Mouse (Mus musculus): ENCODE measurements at regions not wholly inside any gene's neighbourhood (a gene's known extent, or its start where the extent isn't known, plus 50 kb on each side); places are given as distances from the start of the nearest gene placed in this dataset.

GRCm38 (mm10) chr8:35020480-35020879 lies 745.1 kb upstream of the Gm19410 start:
- H3K4me1 ChIP-seq (replicated peaks): no peaks in the 10 kb centered on the region
- ATAC-seq (ENCODE audit: insufficient read depth): no peak
- H3K27me3 ChIP-seq: no peaks in the 10 kb centered on the region
- no peaks in the 10 kb centered on the region for H3K36me3 ChIP-seq (replicated peaks)
- H3K27ac ChIP-seq (replicated peaks): no peak overlapping the region
- 0 out of 2 replicates have a peak, but pooled peaks cover 4% of the 10 kb centered on the region for H3K9me3 ChIP-seq (replicated peaks)
- no peak overlapping the region for H3K4me3 ChIP-seq (replicated peaks)
- H3K4me2 ChIP-seq: no peak overlapping the region
- no peak overlapping the region for H3K9ac ChIP-seq
- WGBS (ENCODE audit: insufficient replicate concordance): 73% methylated on average over 8 of the region's 8 CpGs

- H3K4me3 ChIP-seq (replicated peaks): no peak overlapping the region
- H3K9me3 ChIP-seq (replicated peaks): 0 out of 2 replicates have a peak, but pooled peaks cover 4% of the 10 kb centered on the region
- no peak overlapping the region for H3K9ac ChIP-seq
- no peaks in the 10 kb centered on the region for H3K36me3 ChIP-seq (replicated peaks)
- ATAC-seq (ENCODE audit: insufficient read depth): no peak
- H3K4me1 ChIP-seq (replicated peaks): no peaks in the 10 kb centered on the region
- H3K4me2 ChIP-seq: no peak overlapping the region
- no peaks in the 10 kb centered on the region for H3K27me3 ChIP-seq
- WGBS (ENCODE audit: insufficient replicate concordance): 57% methylated on average over 6 of the region's 6 CpGs
- H3K27ac ChIP-seq (replicated peaks): no peak overlapping the region
Measured at GRCm38 (mm10) chr8:35022649-35023048, 742.9 kb upstream of the Gm19410 start.

GRCm38 (mm10) chr8:35047798-35048197 lies 717.8 kb upstream of the Gm19410 start:
- no peak for ATAC-seq (ENCODE audit: insufficient read depth)
- Histone ChIP-seq H3K4me1 (replicated peaks) (no peaks in the 10 kb centered on the region), H3K36me3 (replicated peaks) (no peaks in the 10 kb centered on the region), H3K27me3 (no peaks in the 10 kb centered on the region), H3K9ac (no peak overlapping the region), H3K9me3 (replicated peaks) (no peaks in the 10 kb centered on the region), H3K27ac (replicated peaks) (no peak overlapping the region), H3K4me2 (no peak overlapping the region), H3K4me3 (replicated peaks) (no peak overlapping the region)
- 41% methylated on average over 3 of the region's 3 CpGs for WGBS (ENCODE audit: insufficient replicate concordance)

- no peaks in the 10 kb centered on the region for H3K4me1 ChIP-seq (replicated peaks)
- no peak for ATAC-seq (ENCODE audit: insufficient read depth)
- no peak overlapping the region for H3K4me2 ChIP-seq
- no peaks in the 10 kb centered on the region for H3K27me3 ChIP-seq
- no peak overlapping the region for H3K27ac ChIP-seq (replicated peaks)
- no peaks in the 10 kb centered on the region for H3K36me3 ChIP-seq (replicated peaks)
- 49% methylated on average over 4 of the region's 4 CpGs for WGBS (ENCODE audit: insufficient replicate concordance)
- H3K4me3 ChIP-seq (replicated peaks): no peak overlapping the region
- no peaks in the 10 kb centered on the region for H3K9me3 ChIP-seq (replicated peaks)
- no peak overlapping the region for H3K9ac ChIP-seq
Measured at GRCm38 (mm10) chr8:35053444-35053843, 712.1 kb upstream of the Gm19410 start.

DNA sequence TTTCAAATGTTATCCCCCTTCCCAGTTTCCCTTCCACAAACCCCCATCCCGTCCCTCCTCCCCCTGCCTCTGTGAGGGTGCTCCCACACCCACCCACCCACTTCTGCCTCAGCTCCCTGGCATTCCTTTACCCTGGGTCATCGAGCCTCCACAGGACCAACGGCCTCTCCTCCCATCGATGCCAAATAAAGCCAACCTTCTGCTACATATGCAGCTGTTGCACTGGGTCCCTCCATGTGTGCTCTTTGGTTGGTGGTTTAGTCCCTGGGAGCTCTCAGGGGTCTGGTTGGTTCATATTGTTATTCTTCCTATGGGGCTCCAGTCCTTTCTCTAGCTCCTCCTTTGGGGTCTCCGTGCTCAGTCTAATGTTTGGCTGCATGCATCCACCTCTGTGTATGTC lies 704.5 kb upstream of the Gm19410 start:
- Histone ChIP-seq H3K36me3 (replicated peaks) (no peaks in the 10 kb centered on the region), H3K4me3 (replicated peaks) (no peak overlapping the region), H3K9ac (no peak overlapping the region), H3K4me2 (no peak overlapping the region), H3K4me1 (replicated peaks) (no peaks in the 10 kb centered on the region), H3K9me3 (replicated peaks) (no peaks in the 10 kb centered on the region), H3K27ac (replicated peaks) (no peak overlapping the region), H3K27me3 (no peaks in the 10 kb centered on the region)
- WGBS (ENCODE audit: insufficient replicate concordance): 58% methylated on average over 5 of the region's 5 CpGs
- ATAC-seq (ENCODE audit: insufficient read depth): no peak

GRCm38 (mm10) chr8:35068228-35068627 lies 697.4 kb upstream of the Gm19410 start:
- Histone ChIP-seq H3K9ac (no peak overlapping the region), H3K36me3 (replicated peaks) (no peaks in the 10 kb centered on the region)

GRCm38 (mm10) chr8:35070246-35070989 lies 695.2 kb upstream of the Gm19410 start:
- Histone ChIP-seq H3K4me2 (no peak overlapping the region), H3K27me3 (no peaks in the 10 kb centered on the region), H3K4me3 (replicated peaks) (no peak overlapping the region), H3K9me3 (replicated peaks) (no peaks in the 10 kb centered on the region), H3K27ac (replicated peaks) (no peak overlapping the region), H3K36me3 (replicated peaks) (no peaks in the 10 kb centered on the region), H3K4me1 (replicated peaks) (no peaks in the 10 kb centered on the region), H3K9ac (no peak overlapping the region)
- no peak for ATAC-seq (ENCODE audit: insufficient read depth)
- WGBS (ENCODE audit: insufficient replicate concordance): 68% methylated on average over 7 of the region's 7 CpGs

More at GRCm38 (mm10) chr8:35068228-35068627, 697.4 kb upstream of the Gm19410 start:
- no peaks in the 10 kb centered on the region for H3K4me1 ChIP-seq (replicated peaks)
- no peak overlapping the region for H3K27ac ChIP-seq (replicated peaks)
- no peak for ATAC-seq (ENCODE audit: insufficient read depth)
- no peaks in the 10 kb centered on the region for H3K9me3 ChIP-seq (replicated peaks)
- no peaks in the 10 kb centered on the region for H3K27me3 ChIP-seq
- H3K4me2 ChIP-seq: no peak overlapping the region
- 62% methylated on average over 2 of the region's 2 CpGs for WGBS (ENCODE audit: insufficient replicate concordance)
- H3K4me3 ChIP-seq (replicated peaks): no peak overlapping the region

DNA sequence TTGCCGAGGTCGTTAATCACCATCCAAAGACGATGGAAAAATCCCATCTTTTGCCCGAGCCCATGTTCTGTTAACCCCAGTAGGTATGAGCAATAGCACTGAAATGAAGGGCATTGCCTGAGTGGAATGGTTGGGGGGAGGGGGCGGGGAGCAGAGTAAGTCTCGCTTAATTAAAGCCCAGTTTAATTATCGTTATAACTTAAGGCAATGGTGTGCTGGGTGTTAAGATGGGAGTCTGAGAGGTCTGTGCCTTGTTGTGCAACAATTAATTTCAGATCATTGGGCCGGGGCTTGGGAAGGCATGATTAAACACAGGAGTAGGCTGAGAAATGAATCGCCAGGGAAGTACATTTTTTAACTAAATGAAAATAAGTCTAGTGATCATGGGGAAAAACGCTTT lies 689.6 kb upstream of the Gm19410 start:
- Histone ChIP-seq H3K9me3 (replicated peaks) (no peaks in the 10 kb centered on the region), H3K27ac (replicated peaks) (no peak overlapping the region), H3K4me3 (replicated peaks) (no peak overlapping the region), H3K36me3 (replicated peaks) (no peaks in the 10 kb centered on the region), H3K4me1 (replicated peaks) (no peaks in the 10 kb centered on the region), H3K9ac (no peak overlapping the region), H3K4me2 (no peak overlapping the region), H3K27me3 (no peaks in the 10 kb centered on the region)
- WGBS (ENCODE audit: insufficient replicate concordance): 60% methylated on average over 10 of the region's 10 CpGs
- no peak for ATAC-seq (ENCODE audit: insufficient read depth)

DNA sequence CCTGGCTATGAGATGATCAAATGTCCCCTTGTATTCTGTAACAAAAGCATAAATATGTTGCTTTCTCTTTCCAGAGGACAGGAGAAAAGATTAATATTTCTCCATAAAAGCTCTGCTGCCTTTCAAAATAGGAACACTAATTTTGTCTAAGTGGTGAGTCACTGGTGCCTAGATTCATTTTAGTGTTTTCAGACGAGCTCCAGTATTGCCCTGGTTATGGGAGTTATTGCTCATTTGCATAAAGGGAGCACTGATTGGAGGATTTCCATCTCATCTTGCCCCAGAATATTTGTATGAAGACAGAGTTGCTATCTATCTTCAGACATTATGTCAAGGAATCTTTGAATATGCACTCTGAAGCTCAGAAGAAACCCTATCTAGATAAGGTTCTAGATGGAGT lies 682.4 kb upstream of the Gm19410 start:
- Histone ChIP-seq H3K36me3 (replicated peaks) (no peaks in the 10 kb centered on the region), H3K9ac (no peak overlapping the region), H3K27ac (replicated peaks) (no peak overlapping the region), H3K4me3 (replicated peaks) (no peak overlapping the region), H3K4me2 (no peak overlapping the region), H3K9me3 (replicated peaks) (no peaks in the 10 kb centered on the region), H3K27me3 (no peaks in the 10 kb centered on the region), H3K4me1 (replicated peaks) (no peaks in the 10 kb centered on the region)
- WGBS (ENCODE audit: insufficient replicate concordance): 38% methylated on average over 1 of the region's 1 CpGs
- no peak for ATAC-seq (ENCODE audit: insufficient read depth)

- Histone ChIP-seq H3K9me3 (replicated peaks) (no peaks in the 10 kb centered on the region), H3K4me2 (no peak overlapping the region), H3K4me1 (replicated peaks) (no peaks in the 10 kb centered on the region), H3K4me3 (replicated peaks) (no peak overlapping the region), H3K27ac (replicated peaks) (no peak overlapping the region), H3K36me3 (replicated peaks) (no peaks in the 10 kb centered on the region), H3K27me3 (no peaks in the 10 kb centered on the region), H3K9ac (no peak overlapping the region)
- ATAC-seq (ENCODE audit: insufficient read depth): no peak
- 74% methylated on average over 2 of the region's 2 CpGs for WGBS (ENCODE audit: insufficient replicate concordance)
Measured at GRCm38 (mm10) chr8:35087070-35087469, 678.5 kb upstream of the Gm19410 start.

GRCm38 (mm10) chr8:35088380-35089244 lies 677.0 kb upstream of the Gm19410 start:
- Histone ChIP-seq H3K9ac (no peak overlapping the region), H3K4me1 (replicated peaks) (no peaks in the 10 kb centered on the region), H3K9me3 (replicated peaks) (no peaks in the 10 kb centered on the region), H3K27ac (replicated peaks) (no peak overlapping the region), H3K36me3 (replicated peaks) (no peaks in the 10 kb centered on the region), H3K4me3 (replicated peaks) (no peak overlapping the region), H3K27me3 (no peaks in the 10 kb centered on the region), H3K4me2 (no peak overlapping the region)
- 58% methylated on average over 18 of the region's 18 CpGs for WGBS (ENCODE audit: insufficient replicate concordance)
- ATAC-seq (ENCODE audit: insufficient read depth): no peak
